8 mouse cellular contexts compared by ENCODE assay signal in the genomic region with DNA sequence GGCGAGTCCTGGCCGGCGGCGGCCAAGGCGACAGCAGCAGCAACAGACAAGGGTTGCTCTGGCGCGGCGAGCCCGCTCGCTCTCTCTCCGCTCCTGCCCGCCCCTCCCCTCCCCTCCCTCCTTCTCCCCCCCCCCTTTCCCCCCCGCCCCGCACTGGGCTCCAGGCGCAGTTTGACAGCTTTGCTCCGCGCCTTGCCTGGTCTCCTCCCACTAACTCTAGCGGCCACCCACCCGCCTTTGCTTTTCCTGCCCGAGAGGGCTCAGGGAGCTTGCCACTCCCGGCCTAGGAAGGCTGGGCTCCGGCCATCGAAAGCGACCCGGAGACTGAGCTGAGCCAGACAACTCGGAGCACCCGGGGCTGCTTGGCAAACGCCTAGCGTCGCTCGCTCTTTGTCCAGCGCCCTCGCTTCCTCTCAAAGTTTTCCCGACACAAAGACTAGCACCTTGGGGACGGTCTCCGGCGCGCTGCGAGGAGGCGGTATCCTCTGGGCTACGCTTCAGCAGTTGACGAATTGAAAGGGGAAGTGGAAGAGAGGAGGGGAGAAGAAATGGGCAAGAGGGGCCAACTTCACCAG. TPM values are rescaled to one million over a fixed set of nuclear protein-coding genes. Genes with fewer than 3 reads are reported as not detected.
DNase-seq lines count a peak whose midpoint lies in the region; ATAC-seq and TF ChIP-seq lines count a peak whose summit lies in the region.
"Had no signal": no experiment of that assay in that cellular context is flagged by ENCODE, and none has a peak within 500 bp of the region (broad histone marks: within the 10 kb centered on the region; RNA-seq: fewer than 3 reads in every experiment).

TSS of gene St8sia2 (minus strand) at position 90 of the 575 bp plus-strand sequence.

- H3K36me3 ChIP-seq in ES-Bruce4 (ENCODE audit: control insufficient read depth, insufficient read depth, low read length, poor library complexity, severe bottlenecking) = no peaks in the 10 kb centered on the region
- no peaks in the 10 kb centered on the region for H3K36me3 ChIP-seq in forebrain, embryonic 12.5 days (replicated peaks)
- H3K36me3 ChIP-seq in hindbrain, embryonic 12.5 days = no peaks in the 10 kb centered on the region
- no peaks in the 10 kb centered on the region for H3K36me3 ChIP-seq in liver, embryonic 11.5 days (ENCODE audit: control insufficient read depth, insufficient read depth, low read length)
- no peaks in the 10 kb centered on the region for H3K36me3 ChIP-seq in myocyte (ENCODE audit: control insufficient read depth, insufficient read depth)

- TF ChIP-seq CTCF in ES-Bruce4 (IDR thresholded peaks at IDR 0.05; ENCODE audit: low read depth, low read length) = no peak

- peak within 1 kb of the TSS; percentile 48 for H3ac ChIP-seq in myocyte (ENCODE audit: control insufficient read depth, insufficient read length)

- H3K4me3 ChIP-seq in ES-Bruce4 (ENCODE audit: low read depth, low read length) = peak within 1 kb of the TSS; percentile 75
- H3K4me3 ChIP-seq in forebrain, embryonic 12.5 days (replicated peaks) = peak within 1 kb of the TSS; percentile 92
- H3K4me3 ChIP-seq in hindbrain, embryonic 12.5 days = peak within 1 kb of the TSS; percentile 89
- peak within 1 kb of the TSS; percentile 57 for H3K4me3 ChIP-seq in liver, embryonic 11.5 days (ENCODE audit: low read depth, low read length)
- no peak within 1 kb of the TSS for H3K4me3 ChIP-seq in myocyte
- H3K4me3 ChIP-seq: erythroblast, embryonic 14.5 days had no signal

- H3K9ac ChIP-seq in ES-Bruce4 (ENCODE audit: low read depth, poor library complexity, severe bottlenecking) = peak within 1 kb of the TSS; percentile 51
- peak within 1 kb of the TSS; percentile 98 for H3K9ac ChIP-seq in forebrain, embryonic 12.5 days
- peak within 1 kb of the TSS; percentile 97 for H3K9ac ChIP-seq in hindbrain, embryonic 12.5 days
- peak within 1 kb of the TSS; percentile 48 for H3K9ac ChIP-seq in liver, embryonic 11.5 days (ENCODE audit: low read depth, low read length)

- TF ChIP-seq POLR2A in ES-Bruce4 (IDR thresholded peaks at IDR 0.05; ENCODE audit: insufficient read depth, low read length) (no peak), myocyte (IDR thresholded peaks at IDR 0.05; ENCODE audit: insufficient read length, low read depth) (peak; percentile 26)

- no peaks in the 10 kb centered on the region for H3K79me2 ChIP-seq in myocyte (ENCODE audit: control insufficient read depth, insufficient read depth)

- H3K9me3 ChIP-seq in ES-Bruce4 (replicated peaks; ENCODE audit: control insufficient read depth, insufficient read depth, low read length, poor library complexity, severe bottlenecking) = no peaks in the 10 kb centered on the region
- H3K9me3 ChIP-seq in forebrain, embryonic 12.5 days = no peaks in the 10 kb centered on the region
- H3K9me3 ChIP-seq in hindbrain, embryonic 12.5 days (replicated peaks) = no peaks in the 10 kb centered on the region
- H3K9me3 ChIP-seq in liver, embryonic 11.5 days (ENCODE audit: control insufficient read depth, low read length) = no peaks in the 10 kb centered on the region

- H3K4me1 ChIP-seq in ES-Bruce4 (ENCODE audit: control insufficient read depth, insufficient read depth, low read length) = no peaks in the 10 kb centered on the region
- H3K4me1 ChIP-seq in forebrain, embryonic 12.5 days = peaks cover 36% of the 10 kb centered on the region
- peaks cover 40% of the 10 kb centered on the region for H3K4me1 ChIP-seq in hindbrain, embryonic 12.5 days
- H3K4me1 ChIP-seq in liver, embryonic 11.5 days (replicated peaks; ENCODE audit: control insufficient read depth, insufficient read depth, low read length) = no peaks in the 10 kb centered on the region

- WGBS in forebrain, embryonic 12.5 days = under 1% methylated on average over 30 of the region's 42 CpGs
- under 1% methylated on average over 32 of the region's 42 CpGs for WGBS in hindbrain, embryonic 12.5 days
- WGBS in liver, embryonic 11.5 days = 0% methylated on average over 32 of the region's 42 CpGs

- H3K4me2 ChIP-seq in forebrain, embryonic 12.5 days = peak within 1 kb of the TSS; percentile 74
- H3K4me2 ChIP-seq in hindbrain, embryonic 12.5 days (replicated peaks) = peak within 1 kb of the TSS; percentile 76
- peak within 1 kb of the TSS; percentile 83 for H3K4me2 ChIP-seq in liver, embryonic 11.5 days
- peak within 1 kb of the TSS; percentile 38 for H3K4me2 ChIP-seq in myocyte (ENCODE audit: low read depth)

- H3K27me3 ChIP-seq in ES-Bruce4 (ENCODE audit: control insufficient read depth, insufficient read depth, low read length, poor library complexity, severe bottlenecking) (peaks cover 18% of the 10 kb centered on the region), myocyte (ENCODE audit: control insufficient read depth, insufficient read depth, insufficient read length) (peaks cover 8% of the 10 kb centered on the region)
- H3K27me3 ChIP-seq in forebrain, embryonic 12.5 days = peaks cover 17% of the 10 kb centered on the region
- H3K27me3 ChIP-seq in hindbrain, embryonic 12.5 days = peaks cover 9% of the 10 kb centered on the region; the same call in 1 of the 2 replicates
- peaks cover 43% of the 10 kb centered on the region for H3K27me3 ChIP-seq in liver, embryonic 11.5 days (replicated peaks; ENCODE audit: control insufficient read depth, insufficient read depth, low read length)

- no peak within 1 kb of the TSS for H3K27ac ChIP-seq in ES-Bruce4 (ENCODE audit: insufficient read depth, low read length)
- peak within 1 kb of the TSS; percentile 96 for H3K27ac ChIP-seq in forebrain, embryonic 12.5 days
- H3K27ac ChIP-seq in hindbrain, embryonic 12.5 days = peak within 1 kb of the TSS; percentile 97
- no peak within 1 kb of the TSS for H3K27ac ChIP-seq in liver, embryonic 11.5 days (ENCODE audit: low read depth, low read length)

- ATAC-seq in forebrain, embryonic 12.5 days (ENCODE audit: low FRiP score) = peak; percentile 91
- peak; percentile 90 for ATAC-seq in hindbrain, embryonic 12.5 days (ENCODE audit: low FRiP score)
- peak; percentile 59 for ATAC-seq in liver, embryonic 11.5 days (replicated peaks; ENCODE audit: low FRiP score)

- peak; percentile 42 to 80 for DNase-seq in adrenal gland, adult (ENCODE audit: inconsistent age in 2 of 2, low spot score in 1 of 2)
- peak; percentile 57 for DNase-seq in liver, embryonic 11.5 days (ENCODE audit: low spot score)
- peak; percentile 72 for DNase-seq in yolk sac, embryonic 10.5 days (ENCODE audit: low spot score)

- TF ChIP-seq EP300 in ES-Bruce4 (IDR thresholded peaks at IDR 0.05; ENCODE audit: insufficient read depth, low read depth, low read length) = no peak

TF ChIP-seq in myocyte, 11 proteins besides CTCF, POLR2A, EP300 and RAD21:
- TF ChIP-seq MAX (IDR thresholded peaks at IDR 0.05; ENCODE audit: low read depth) (no peak), TCF12 (IDR thresholded peaks at IDR 0.05; ENCODE audit: insufficient read depth, poor library complexity, severe bottlenecking) (no peak), TCF3 (IDR thresholded peaks at IDR 0.05; ENCODE audit: insufficient read length, low read depth) (no peak), POLR2AphosphoS2 (IDR thresholded peaks at IDR 0.05; ENCODE audit: insufficient read length, low read depth) (no peak), SRF (IDR thresholded peaks at IDR 0.05; ENCODE audit: control insufficient read depth, insufficient read length, low read depth) (no peak)

RNA-seq across cellular contexts. Expression of gene St8sia2, which starts in this region (rescaled TPM):
- 0.81 and 1.3 TPM in 2 replicates for polyA plus RNA-seq in ES-Bruce4 (2011; ENCODE audit: insufficient read depth, insufficient read length, low read depth, missing spikeins)
- 45.9 and 55.9 TPM in 2 replicates for polyA plus RNA-seq in forebrain, embryonic 12.5 days (2016; fragmentation: Nextera tagmentation; extraction: Ambion mirVana)
- polyA plus RNA-seq in hindbrain, embryonic 12.5 days (2016; fragmentation: Nextera tagmentation; extraction: Ambion mirVana) = 60.2 and 69.5 TPM in 2 replicates
- 3.4 and 3.5 TPM in 2 replicates for polyA plus RNA-seq in liver, embryonic 11.5 days (2014; fragmentation: Nextera tagmentation; extraction: Ambion mirVana)
- 3.9 TPM for polyA plus RNA-seq in myocyte (2012; fragmentation: generic; extraction: Trizol)
- polyA plus RNA-seq: erythroblast, embryonic 14.5 days had no signal

Comparison
In these comparisons a context has a peak if more than half of its experiments do, and no peak if none do; other contexts are left out.
1. H3K27ac ChIP-seq: peak in forebrain, embryonic 12.5 days (single experiment) and hindbrain, embryonic 12.5 days (single experiment); none in ES-Bruce4 (single experiment) and liver, embryonic 11.5 days (single experiment).
2. H3K9ac ChIP-seq: peak in every context shown above with its lines; median percentile 98 in forebrain, embryonic 12.5 days; 97 in hindbrain, embryonic 12.5 days; 51 in ES-Bruce4; 48 in liver, embryonic 11.5 days.
3. Peak in every context shown above with its lines, with median percentiles within 50 percentile points of each other: DNase-seq, ATAC-seq and H3K4me2 ChIP-seq.